Mouse (Mus musculus): ENCODE measurements around the gene Dusp7. TPM values are rescaled to one million over a fixed set of nuclear protein-coding genes. Genes with fewer than 3 reads are reported as not detected.

The Dusp7 gene
- polyA plus RNA-seq, 1 experiment: 63.0 TPM

GRCm38 (mm10) chr9:106394649-106395602, 26.5 kb downstream of the Dusp7 start:
- H3K27ac ChIP-seq (ENCODE audit: insufficient read depth, low read length): no peak overlapping the region
- no peak overlapping the region for H3K4me3 ChIP-seq (ENCODE audit: insufficient read depth, low read length)
- TF ChIP-seq POLR2A (IDR thresholded peaks at IDR 0.05; ENCODE audit: low read depth, low read length) (no peak), CTCF (IDR thresholded peaks at IDR 0.05; ENCODE audit: borderline replicate concordance, insufficient read depth, low read length) (no peak)
- peaks cover 5% of the 10 kb centered on the region; the same call in 1 of the 2 replicates for H3K4me1 ChIP-seq (ENCODE audit: control insufficient read depth, insufficient read depth, low read length)

DNA sequence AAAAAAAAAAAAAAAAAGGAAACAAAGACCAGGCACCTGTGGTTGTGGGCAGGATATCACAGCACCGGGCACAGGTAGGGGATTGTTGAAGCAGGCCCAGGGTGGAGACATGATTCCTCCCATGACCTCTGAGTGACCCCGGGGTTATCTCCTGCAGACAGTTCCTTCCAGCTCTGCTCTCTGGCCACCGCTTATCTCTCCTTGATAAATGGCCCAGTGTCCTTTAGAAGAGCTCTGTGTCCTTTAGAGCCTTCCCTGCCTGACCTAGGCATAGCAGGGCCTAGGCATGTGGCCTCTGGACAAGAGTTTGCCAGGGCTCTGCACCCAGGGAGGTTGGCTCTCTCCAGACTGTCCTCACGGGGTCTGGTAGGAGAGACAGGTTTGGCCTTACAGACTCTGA, 29.3 kb downstream of the Dusp7 start:
- H3K4me3 ChIP-seq (ENCODE audit: insufficient read depth, low read length): no peak overlapping the region
- H3K27ac ChIP-seq (ENCODE audit: insufficient read depth, low read length): no peak overlapping the region
- TF ChIP-seq CTCF (IDR thresholded peaks at IDR 0.05; ENCODE audit: borderline replicate concordance, insufficient read depth, low read length) (no peak), POLR2A (IDR thresholded peaks at IDR 0.05; ENCODE audit: low read depth, low read length) (no peak)
- peaks cover 5% of the 10 kb centered on the region; the same call in 1 of the 2 replicates for H3K4me1 ChIP-seq (ENCODE audit: control insufficient read depth, insufficient read depth, low read length)

- TF ChIP-seq POLR2A (IDR thresholded peaks at IDR 0.05; ENCODE audit: low read depth, low read length): no peak
- TF ChIP-seq CTCF (IDR thresholded peaks at IDR 0.05; ENCODE audit: borderline replicate concordance, insufficient read depth, low read length): no peak
- Histone ChIP-seq H3K4me3 (ENCODE audit: insufficient read depth, low read length) (no peak overlapping the region), H3K27ac (ENCODE audit: insufficient read depth, low read length) (no peak overlapping the region), H3K4me1 (ENCODE audit: control insufficient read depth, insufficient read depth, low read length) (peaks cover 8% of the 10 kb centered on the region)
Measured at GRCm38 (mm10) chr9:106398667-106399311, 30.4 kb downstream of the Dusp7 start.

DNA sequence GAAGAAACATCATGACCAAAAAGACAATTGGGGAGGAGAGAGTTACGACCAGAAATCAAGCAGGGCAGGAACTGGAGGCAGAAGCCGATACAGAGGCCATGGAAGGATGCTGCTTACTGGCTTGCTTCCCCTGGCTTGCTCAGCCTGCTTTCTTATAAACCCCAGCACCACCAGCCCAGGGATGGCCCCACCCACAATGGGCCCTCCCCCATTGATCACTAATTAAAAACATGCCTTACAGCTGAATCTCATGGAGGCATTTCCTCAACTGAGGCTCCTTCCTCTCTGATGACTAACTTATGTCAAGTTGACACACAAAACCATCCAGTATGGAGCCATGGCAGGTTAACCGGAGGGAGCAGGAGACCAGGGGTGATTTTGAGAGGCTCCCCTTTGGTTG, 31.4 kb downstream of the Dusp7 start:
- Histone ChIP-seq H3K27ac (ENCODE audit: insufficient read depth, low read length) (no peak overlapping the region), H3K4me1 (ENCODE audit: control insufficient read depth, insufficient read depth, low read length) (peaks cover 8% of the 10 kb centered on the region)
- no peak for TF ChIP-seq CTCF (IDR thresholded peaks at IDR 0.05; ENCODE audit: borderline replicate concordance, insufficient read depth, low read length)
- TF ChIP-seq POLR2A (IDR thresholded peaks at IDR 0.05; ENCODE audit: low read depth, low read length): no peak

GRCm38 (mm10) chr9:106402149-106402548, 33.7 kb downstream of the Dusp7 start:
- Histone ChIP-seq H3K27ac (ENCODE audit: insufficient read depth, low read length) (no peak overlapping the region), H3K4me1 (ENCODE audit: control insufficient read depth, insufficient read depth, low read length) (peaks cover 2% of the 10 kb centered on the region; the same call in 1 of the 2 replicates), H3K4me3 (ENCODE audit: insufficient read depth, low read length) (no peak overlapping the region)
- TF ChIP-seq CTCF (IDR thresholded peaks at IDR 0.05; ENCODE audit: borderline replicate concordance, insufficient read depth, low read length) (no peak), POLR2A (IDR thresholded peaks at IDR 0.05; ENCODE audit: low read depth, low read length) (no peak)

More for the DNA sequence above, 31.4 kb downstream of the Dusp7 start:
- H3K4me3 ChIP-seq (ENCODE audit: insufficient read depth, low read length): no peak overlapping the region

DNA sequence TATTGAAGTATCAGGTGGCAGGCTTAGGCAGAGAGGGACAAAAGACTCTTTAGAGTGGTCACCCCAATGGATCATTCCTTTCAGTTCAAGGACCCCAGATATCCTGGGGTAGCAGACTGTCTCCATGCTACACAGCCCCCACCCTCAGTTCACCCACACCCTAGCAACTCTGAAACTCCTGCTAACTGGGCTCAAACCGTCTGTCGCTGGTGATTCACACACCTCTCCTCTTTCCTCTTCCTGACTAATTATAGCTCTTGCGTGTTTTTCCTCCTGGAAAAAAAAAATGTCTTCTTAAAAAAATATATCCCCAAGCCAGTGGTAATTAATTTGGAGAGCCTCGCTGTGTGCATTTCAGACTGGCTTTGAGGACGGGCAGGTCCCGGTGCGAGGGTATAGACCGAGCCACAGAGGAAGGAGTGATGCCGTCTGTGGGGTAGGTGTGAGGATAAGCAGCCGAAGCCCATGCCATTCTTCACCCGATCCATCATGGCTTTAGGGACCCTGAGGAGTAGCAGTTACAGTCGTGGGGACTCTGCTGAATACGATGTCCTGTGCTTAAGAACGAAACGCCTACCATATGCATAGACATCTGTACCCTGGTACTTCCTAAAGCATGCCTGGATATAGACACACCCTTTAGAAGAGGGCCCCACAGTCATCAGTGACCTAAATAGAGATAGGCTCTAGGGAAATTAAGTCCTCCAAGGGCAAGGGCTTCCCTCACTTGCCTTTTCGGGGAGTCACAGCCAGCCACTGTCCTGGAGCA, 34.4 kb downstream of the Dusp7 start:
- Histone ChIP-seq H3K27ac (ENCODE audit: insufficient read depth, low read length) (no peak overlapping the region), H3K4me3 (ENCODE audit: insufficient read depth, low read length) (no peak overlapping the region), H3K4me1 (ENCODE audit: control insufficient read depth, insufficient read depth, low read length) (peaks cover 2% of the 10 kb centered on the region; the same call in 1 of the 2 replicates)
- TF ChIP-seq CTCF (IDR thresholded peaks at IDR 0.05; ENCODE audit: borderline replicate concordance, insufficient read depth, low read length) (no peak), POLR2A (IDR thresholded peaks at IDR 0.05; ENCODE audit: low read depth, low read length) (no peak)

GRCm38 (mm10) chr9:106405275-106405674, 36.8 kb downstream of the Dusp7 start:
- peaks cover 2% of the 10 kb centered on the region; the same call in 1 of the 2 replicates for H3K4me1 ChIP-seq (ENCODE audit: control insufficient read depth, insufficient read depth, low read length)
- H3K27ac ChIP-seq (ENCODE audit: insufficient read depth, low read length): no peak overlapping the region
- no peak overlapping the region for H3K4me3 ChIP-seq (ENCODE audit: insufficient read depth, low read length)
- TF ChIP-seq CTCF (IDR thresholded peaks at IDR 0.05; ENCODE audit: borderline replicate concordance, insufficient read depth, low read length): no peak
- TF ChIP-seq POLR2A (IDR thresholded peaks at IDR 0.05; ENCODE audit: low read depth, low read length): no peak

DNA sequence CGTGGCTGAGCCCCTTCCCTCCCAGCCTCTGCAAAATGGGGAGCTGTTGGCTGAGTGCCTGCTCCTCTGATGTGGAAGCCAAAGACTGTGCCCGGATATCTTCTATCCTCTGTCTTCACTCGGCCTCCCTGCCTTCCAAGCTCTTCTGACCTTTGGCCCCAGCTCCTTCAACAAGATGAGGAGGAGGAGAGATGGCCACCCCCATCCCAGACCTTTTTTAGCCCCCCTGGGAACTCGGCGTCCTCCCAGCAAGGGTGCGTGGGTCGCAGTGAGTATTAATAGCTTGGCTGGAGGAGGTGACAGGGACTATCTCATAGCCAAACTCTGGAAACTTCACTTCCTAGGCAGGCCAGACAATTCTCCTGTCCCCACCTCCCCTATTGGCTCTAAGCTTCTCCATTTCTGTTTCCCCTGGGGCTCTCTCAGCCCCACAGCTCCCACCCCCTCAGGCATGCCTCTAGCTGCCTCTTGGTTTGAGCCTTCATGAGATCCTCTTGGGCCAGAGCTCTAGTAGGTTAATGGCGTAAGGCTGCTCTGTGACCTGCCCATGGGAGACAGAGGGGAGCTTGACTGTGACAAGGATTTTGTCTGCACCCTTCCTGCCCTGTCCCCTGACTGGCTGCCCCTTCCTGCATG, 38.1 kb downstream of the Dusp7 start:
- Histone ChIP-seq H3K27ac (ENCODE audit: insufficient read depth, low read length) (no peak overlapping the region), H3K4me3 (ENCODE audit: insufficient read depth, low read length) (no peak overlapping the region), H3K4me1 (ENCODE audit: control insufficient read depth, insufficient read depth, low read length) (peaks cover 2% of the 10 kb centered on the region; the same call in 1 of the 2 replicates)
- no peak for TF ChIP-seq POLR2A (IDR thresholded peaks at IDR 0.05; ENCODE audit: low read depth, low read length)

GRCm38 (mm10) chr9:106409096-106409495, 40.7 kb downstream of the Dusp7 start:
- H3K27ac ChIP-seq (ENCODE audit: insufficient read depth, low read length): no peak overlapping the region
- TF ChIP-seq POLR2A (IDR thresholded peaks at IDR 0.05; ENCODE audit: low read depth, low read length) (no peak), CTCF (IDR thresholded peaks at IDR 0.05; ENCODE audit: borderline replicate concordance, insufficient read depth, low read length) (no peak)
- H3K4me3 ChIP-seq (ENCODE audit: insufficient read depth, low read length): no peak overlapping the region
- peaks cover 8% of the 10 kb centered on the region; the same call in 1 of the 2 replicates for H3K4me1 ChIP-seq (ENCODE audit: control insufficient read depth, insufficient read depth, low read length)
